8 mouse cellular contexts compared by ENCODE assay signal in genomic region chr3:103374028-103374427, GRCm38 (mm10).
DNase-seq lines count a peak whose midpoint lies in the region; ATAC-seq and TF ChIP-seq lines count a peak whose summit lies in the region.

No protein-coding gene starts in this region.

- no peaks in the 10 kb centered on the region for H3K27me3 ChIP-seq in heart, adult 2 months (ENCODE audit: control insufficient read depth, insufficient read depth, low read length)
- H3K27me3 ChIP-seq in heart, embryonic 10.5 days (ENCODE audit: insufficient read depth, poor library complexity, severe bottlenecking) = peaks cover 6% of the 10 kb centered on the region; the same call in 1 of the 2 replicates
- peaks cover 2% of the 10 kb centered on the region for H3K27me3 ChIP-seq in CH12.LX (replicated peaks)

- H3K4me2 ChIP-seq in CH12.LX (ENCODE audit: insufficient read depth, low read depth, poor library complexity, severe bottlenecking) = no peak overlapping the region

- in situ Hi-C loops in CH12.LX (cut with MboI; ENCODE audit: low pct_ligation_motif_present, low pct_unique_long_range_greater_than_20kb, low sequenced_read_pairs) = loop anchor here (25.0 kb wide), 1 partner anchor 162 kb away; no protein-coding TSS in a partner anchor

- TF ChIP-seq CTCF in heart, adult 2 months (IDR thresholded peaks at IDR 0.05) = peak; percentile 85
- peak; percentile 84 to 86 for TF ChIP-seq CTCF in CH12.LX (conservative IDR thresholded peaks at IDR 0.05 in 1 of 2, IDR thresholded peaks at IDR 0.05 in 1 of 2; ENCODE audit: low read depth in 2 of 2, low read length in 2 of 2)

- peak; percentile 67 for TF ChIP-seq RAD21 in CH12.LX (IDR thresholded peaks at IDR 0.05; ENCODE audit: low read depth, low read length)

- dilution Hi-C loops in CH12.LX (cut with MboI; ENCODE audit: extremely low pct_ligation_motif_present, extremely low pct_unique_long_range_greater_than_20kb, low sequenced_read_pairs) = no loop called here

- H3K36me3 ChIP-seq in heart, adult 2 months (ENCODE audit: control insufficient read depth, insufficient read depth, low read length) = no peaks in the 10 kb centered on the region
- H3K36me3 ChIP-seq in heart, embryonic 10.5 days = no peaks in the 10 kb centered on the region
- no peaks in the 10 kb centered on the region for H3K36me3 ChIP-seq in CH12.LX (replicated peaks in 1 of 2; ENCODE audit: control insufficient read depth in 1 of 2, insufficient read depth in 1 of 2, low read length in 1 of 2)

- H3K4me1 ChIP-seq in heart, adult 2 months (ENCODE audit: control insufficient read depth, insufficient read depth, low read length) = no peaks in the 10 kb centered on the region
- H3K4me1 ChIP-seq in heart, embryonic 10.5 days = no peaks in the 10 kb centered on the region
- peaks cover 18 to 43% of the 10 kb centered on the region in 2 experiments for H3K4me1 ChIP-seq in CH12.LX (ENCODE audit: control insufficient read depth in 1 of 2, insufficient read depth in 2 of 2)

- TF ChIP-seq POLR2A in heart, adult 2 months (IDR thresholded peaks at IDR 0.05; ENCODE audit: insufficient read depth, low read depth, low read length) = no peak
- no peak for TF ChIP-seq POLR2A in CH12.LX (IDR thresholded peaks at IDR 0.05; ENCODE audit: low read depth, low read length)

- H3K27ac ChIP-seq in heart, adult 2 months = no peak overlapping the region
- H3K27ac ChIP-seq in heart, embryonic 10.5 days = no peak overlapping the region
- H3K27ac ChIP-seq in CH12.LX (ENCODE audit: insufficient read depth, low read depth) = no peak overlapping the region

- WGBS in heart, adult 2 months = 29% methylated on average over 8 of the region's 8 CpGs
- 29% methylated on average over 8 of the region's 8 CpGs for WGBS in heart, embryonic 10.5 days

- intact Hi-C loops in heart, adult 2 months (cut with DNase I) = loop anchor here (10.0 kb wide), 1 partner anchor 149 kb away; no protein-coding TSS in a partner anchor

- H3K9ac ChIP-seq in heart, adult 2 months (ENCODE audit: low read depth, low read length) = no peak overlapping the region
- H3K9ac ChIP-seq in CH12.LX (ENCODE audit: insufficient read depth, low read depth) = no peak overlapping the region

- no peak overlapping the region for H3K4me3 ChIP-seq in heart, adult 2 months
- no peak overlapping the region for H3K4me3 ChIP-seq in heart, embryonic 10.5 days
- no peak overlapping the region for H3K4me3 ChIP-seq in CH12.LX (replicated peaks in 1 of 3; ENCODE audit: low read depth in 2 of 3, low read length in 2 of 3, poor library complexity in 1 of 3)

- H3K9me3 ChIP-seq in heart, embryonic 10.5 days = no peaks in the 10 kb centered on the region
- H3K9me3 ChIP-seq in CH12.LX (replicated peaks; ENCODE audit: low read length) = no peaks in the 10 kb centered on the region

- no peaks in the 10 kb centered on the region for H3K79me2 ChIP-seq in heart, adult 2 months (replicated peaks; ENCODE audit: control insufficient read depth, insufficient read depth, low read length)
- no peaks in the 10 kb centered on the region for H3K79me2 ChIP-seq in CH12.LX (replicated peaks; ENCODE audit: control insufficient read depth, extremely low read depth, insufficient read depth, poor library complexity, severe bottlenecking)

- peak; percentile 39 to 52 for DNase-seq in heart, adult 2 months
- DNase-seq in heart, embryonic 10.5 days (ENCODE audit: low spot score) = no peak
- peak; percentile 69 for DNase-seq in CH12.LX (ENCODE audit: extremely low read depth)
- DNase-seq in c-Kit-negative CD71-positive TER-119-positive erythroid progenitor cells, embryonic 14.5 days (ENCODE audit: low read depth, low spot score) = peak; percentile 39
- DNase-seq in kidney, postnatal 36 days = peak; percentile 46 to 78
- peak; percentile 49 for DNase-seq in lung, postnatal 25 days (ENCODE audit: low spot score)
- DNase-seq in spleen, adult 12 weeks (ENCODE audit: low spot score) = peak; percentile 39

- TF ChIP-seq EP300 in heart, adult 2 months (IDR thresholded peaks at IDR 0.05; ENCODE audit: insufficient read depth, low read depth, low read length) = no peak
- no peak for TF ChIP-seq EP300 in CH12.LX (IDR thresholded peaks at IDR 0.05; ENCODE audit: low read length)

- peak; percentile 66; the same call in 1 of the 2 replicates for ATAC-seq in erythroid progenitor cell, adult 5-6 weeks (replicated peaks; ENCODE audit: low FRiP score, poor library complexity, severe bottlenecking)

TF ChIP-seq in CH12.LX, 34 proteins besides CTCF, POLR2A, EP300 and RAD21:
- peak; percentile 59 for TF ChIP-seq SMC3 (IDR thresholded peaks at IDR 0.05; ENCODE audit: low read depth, low read length)
- no peak for TF ChIP-seq ZC3H11A (IDR thresholded peaks at IDR 0.05; ENCODE audit: low read depth, low read length)
